Mouse (Mus musculus): ENCODE results near the gene Shisa8. TPM values are rescaled to one million over a fixed set of nuclear protein-coding genes. Genes with fewer than 3 reads are reported as not detected.

Gene Shisa8
- polyA plus RNA-seq, 3 experiments from 2014 or later = not detected

DNA sequence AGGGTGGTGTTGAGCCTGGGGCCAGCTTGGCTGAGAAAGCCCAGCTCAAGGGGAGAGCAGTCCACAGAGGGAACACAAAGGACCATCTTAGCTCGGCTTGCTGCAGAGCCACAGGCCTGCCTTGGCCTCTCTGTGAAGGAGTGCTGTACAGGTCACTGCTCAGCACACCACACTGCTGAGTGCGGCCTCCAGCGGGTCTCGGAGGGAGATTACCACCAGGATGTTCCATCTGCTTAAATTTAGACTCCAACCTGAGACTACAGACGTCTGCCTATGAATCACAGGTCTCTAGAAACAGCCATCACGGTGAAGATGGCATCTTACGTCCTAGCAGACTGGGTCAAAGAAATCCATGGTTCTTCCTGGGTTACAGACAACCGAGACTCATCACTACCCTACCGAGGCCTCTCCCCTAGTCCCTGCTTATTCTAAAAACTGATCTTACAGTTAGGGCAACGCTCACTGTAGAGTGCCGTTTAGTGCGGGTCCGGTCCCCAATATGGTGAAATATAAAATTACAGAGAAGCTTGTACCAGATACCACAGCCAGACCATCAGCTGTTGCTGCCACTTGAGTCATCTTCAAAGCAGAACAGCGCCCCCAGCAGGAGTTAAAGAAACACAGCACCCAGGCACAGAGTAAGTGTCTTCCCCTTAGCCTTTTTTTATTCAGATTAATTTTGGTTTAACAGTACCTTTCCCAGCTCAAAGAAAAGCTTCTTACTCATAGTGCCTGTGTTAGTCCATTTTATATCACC, 8.7 kb upstream of the Shisa8 start:
- ATAC-seq = no peak

- no peak for ATAC-seq
Observed at GRCm38 (mm10) chr15:82220003-82220675, 7.5 kb upstream of the Shisa8 start.

DNA sequence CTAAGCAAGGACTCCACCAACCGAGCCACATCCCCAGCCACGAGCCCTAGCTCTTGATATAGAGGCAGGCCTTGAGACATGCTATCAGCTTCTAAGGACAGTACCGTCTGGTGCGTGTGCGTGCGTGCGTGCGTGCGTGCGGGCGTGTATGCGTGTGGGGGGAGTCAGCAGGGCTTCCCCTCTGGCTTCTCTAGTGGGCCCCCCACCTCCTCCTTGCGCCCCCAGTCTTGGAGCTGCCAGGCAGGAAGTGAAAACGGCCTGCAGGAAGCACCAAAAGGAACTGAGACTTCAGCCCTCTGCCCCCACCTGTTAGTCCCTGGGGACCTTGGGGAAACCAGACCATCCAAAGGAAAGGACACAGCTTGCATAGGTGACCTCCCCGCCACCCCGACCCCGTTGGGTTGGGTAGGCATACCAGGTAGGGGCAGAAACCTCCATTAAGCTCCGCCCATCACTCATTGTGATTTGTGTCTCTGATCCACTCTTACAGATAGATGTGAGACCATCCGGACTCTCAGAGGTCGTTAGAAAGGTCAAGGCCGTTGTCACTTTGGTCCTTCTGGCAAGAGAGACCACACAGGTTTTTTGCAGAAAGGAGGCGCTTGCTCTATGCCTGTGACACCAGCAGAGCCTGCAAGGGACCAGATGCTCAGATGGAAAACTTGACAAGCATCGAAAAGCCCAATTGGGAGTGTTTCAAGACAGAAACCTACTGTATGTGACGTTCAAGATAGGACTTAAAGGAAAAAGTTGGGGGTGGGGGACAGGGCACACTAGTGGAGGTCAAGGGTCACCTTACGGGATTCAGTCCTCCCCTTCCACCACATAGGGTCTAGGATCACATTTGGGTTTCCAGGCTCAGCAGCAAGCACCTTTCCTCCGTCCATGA, 6.4 kb upstream of the Shisa8 start:
- ATAC-seq = no peak

DNA sequence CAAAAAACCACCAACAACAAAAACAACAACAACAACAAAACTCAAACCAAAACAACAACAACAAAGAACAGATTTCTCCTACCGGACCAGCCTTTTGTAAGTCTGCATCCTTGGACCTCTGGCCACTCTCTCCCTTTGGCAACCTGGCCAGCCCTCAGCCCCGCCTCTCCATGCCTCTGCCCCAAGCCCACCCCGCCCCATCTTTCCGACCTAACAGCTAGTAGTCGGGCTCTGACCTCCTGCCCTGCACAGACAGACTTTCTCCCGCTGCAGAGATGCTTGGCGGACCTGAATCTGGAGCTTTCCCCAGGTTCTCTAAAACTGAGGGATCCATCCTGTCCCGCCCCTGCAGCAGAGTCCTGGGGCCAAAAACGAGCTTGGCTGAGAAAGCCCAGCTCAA, 5.4 kb upstream of the Shisa8 start:
- no peak for ATAC-seq

GRCm38 (mm10) chr15:82217039-82217438, 4.4 kb upstream of the Shisa8 start:
- no peak for ATAC-seq

DNA sequence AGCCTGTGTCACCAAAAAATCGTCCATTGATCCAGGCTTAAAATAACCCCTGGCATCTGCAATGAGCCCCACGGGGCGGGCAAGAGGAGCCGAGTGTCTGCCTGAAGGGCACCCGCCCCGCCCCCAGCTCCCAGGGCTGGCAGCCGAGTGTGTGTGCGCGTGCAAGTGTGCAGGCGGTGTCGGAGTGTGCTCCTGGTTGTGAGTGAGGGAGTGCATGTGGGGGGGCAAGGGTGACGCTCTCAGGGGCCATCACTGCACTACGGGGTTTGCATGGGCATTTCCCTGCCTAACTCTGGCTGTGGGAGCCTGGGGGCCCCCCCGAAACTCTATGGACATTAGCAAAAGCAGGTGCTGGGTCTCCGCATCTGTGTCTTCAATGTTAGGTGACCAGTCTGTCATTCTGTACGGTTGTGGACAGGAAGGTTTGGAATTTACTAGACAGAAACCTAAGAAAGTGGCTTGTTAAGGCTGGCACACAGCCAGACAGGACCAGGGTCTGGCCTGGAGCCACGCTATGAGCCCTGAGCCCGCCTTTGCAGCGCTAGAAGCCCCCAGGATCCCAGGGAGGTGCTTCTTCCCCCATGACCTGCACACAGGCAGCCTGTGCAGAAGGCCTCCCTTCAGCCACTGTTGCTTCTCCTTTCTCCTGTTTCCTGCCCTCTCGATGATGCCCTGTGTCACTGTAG, 3.7 kb upstream of the Shisa8 start:
- ATAC-seq = no peak

DNA sequence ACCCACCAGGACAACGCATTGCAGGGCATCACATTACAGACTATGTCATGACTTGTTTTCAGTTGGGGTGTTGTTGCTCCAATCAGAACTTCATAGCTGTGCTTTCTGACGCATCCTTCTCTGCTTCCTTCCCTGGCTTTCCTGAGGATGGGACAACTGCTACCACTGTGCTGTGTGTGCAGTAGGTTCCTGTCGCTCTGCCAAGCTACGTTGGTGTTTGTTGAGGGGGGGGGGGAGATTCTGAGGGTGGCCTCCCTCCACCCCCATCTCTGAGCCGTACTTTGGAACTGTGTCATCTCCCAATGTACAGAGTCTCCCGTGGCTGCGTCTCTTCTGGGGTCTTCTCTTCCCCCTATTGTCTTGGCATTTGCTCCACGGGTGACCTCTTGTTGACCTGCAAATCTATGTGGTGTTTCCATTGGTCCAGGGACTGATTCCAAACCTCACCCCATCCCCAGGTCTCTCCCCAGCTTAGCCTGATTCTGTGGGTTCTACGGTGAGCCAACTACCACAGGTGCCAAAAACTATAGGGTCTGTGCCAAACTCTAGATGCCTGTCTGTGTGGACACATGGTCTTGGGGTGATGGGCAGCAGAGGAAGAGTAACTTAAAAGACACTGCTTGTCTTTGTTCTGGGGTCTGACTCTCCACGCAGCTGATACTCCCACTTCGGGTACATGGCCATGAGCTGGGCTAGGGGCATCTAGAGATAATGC, 2.9 kb upstream of the Shisa8 start:
- no peak for ATAC-seq

GRCm38 (mm10) chr15:82213222-82213621, 607 bp upstream of the Shisa8 start:
- ATAC-seq = no peak

DNA sequence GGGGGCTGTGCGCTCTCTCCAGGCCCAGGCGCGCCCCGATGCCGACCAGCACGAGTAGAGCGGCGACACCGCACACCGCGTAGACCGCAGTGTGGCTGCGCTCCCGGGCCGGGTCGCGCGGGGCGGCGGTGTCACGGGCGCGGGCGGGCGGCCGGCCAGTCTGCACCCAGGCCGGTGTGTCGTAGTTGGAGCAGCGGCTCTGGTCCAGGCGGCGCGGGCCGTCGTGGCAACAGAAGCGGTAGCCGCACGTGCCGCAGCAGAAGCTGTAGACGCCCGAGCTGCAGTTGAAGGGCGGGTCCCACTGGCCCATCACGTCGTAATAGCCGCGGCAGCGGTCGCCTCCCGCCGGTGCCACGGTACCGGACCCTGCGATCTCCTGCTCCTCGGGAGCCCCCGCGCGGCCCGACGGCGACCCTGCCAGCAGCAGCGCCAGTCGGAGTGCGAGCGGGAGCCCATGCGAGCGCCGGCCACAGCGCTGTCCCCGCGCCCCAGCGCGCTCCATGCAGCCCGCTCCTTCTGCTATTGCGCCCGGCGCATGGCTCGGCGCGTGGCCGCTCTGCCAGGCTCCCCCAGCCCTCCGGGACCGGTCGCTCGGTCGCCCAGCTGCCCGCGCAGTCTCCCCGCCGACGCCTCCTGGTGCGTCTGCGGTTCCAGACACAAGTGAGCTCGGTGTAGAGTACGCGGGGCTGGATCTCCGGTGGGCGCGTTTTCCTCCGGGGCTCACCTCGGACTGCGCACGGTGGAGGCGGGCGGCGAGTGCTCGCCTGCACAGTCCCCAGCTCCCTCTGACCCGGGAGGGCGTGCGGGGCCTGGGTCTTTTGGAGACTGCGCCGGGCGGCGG, 484 bp downstream of the Shisa8 start:
- ATAC-seq = no peak

DNA sequence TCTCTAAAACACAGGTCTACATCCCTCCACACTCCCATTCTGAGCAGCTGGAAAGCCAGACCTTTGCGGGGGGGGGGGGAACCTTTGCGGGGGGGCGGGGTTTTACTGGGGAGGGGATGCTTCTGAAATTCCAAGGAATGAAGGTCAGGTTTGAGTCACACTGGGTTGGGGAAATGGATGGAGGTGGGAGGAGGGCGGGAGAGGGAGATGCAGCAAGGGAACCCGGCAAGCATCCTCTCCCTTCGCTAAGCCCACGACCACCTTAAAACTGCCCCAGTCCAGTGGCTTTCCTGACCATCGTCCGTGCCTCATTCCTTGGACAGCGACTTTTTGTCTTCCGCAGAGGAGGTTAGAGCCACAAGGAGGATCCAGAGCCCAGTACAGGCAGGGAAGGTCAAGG, 1.3 kb downstream of the Shisa8 start:
- no peak for ATAC-seq

GRCm38 (mm10) chr15:82210801-82211200, 1.8 kb downstream of the Shisa8 start:
- no peak for ATAC-seq

DNA sequence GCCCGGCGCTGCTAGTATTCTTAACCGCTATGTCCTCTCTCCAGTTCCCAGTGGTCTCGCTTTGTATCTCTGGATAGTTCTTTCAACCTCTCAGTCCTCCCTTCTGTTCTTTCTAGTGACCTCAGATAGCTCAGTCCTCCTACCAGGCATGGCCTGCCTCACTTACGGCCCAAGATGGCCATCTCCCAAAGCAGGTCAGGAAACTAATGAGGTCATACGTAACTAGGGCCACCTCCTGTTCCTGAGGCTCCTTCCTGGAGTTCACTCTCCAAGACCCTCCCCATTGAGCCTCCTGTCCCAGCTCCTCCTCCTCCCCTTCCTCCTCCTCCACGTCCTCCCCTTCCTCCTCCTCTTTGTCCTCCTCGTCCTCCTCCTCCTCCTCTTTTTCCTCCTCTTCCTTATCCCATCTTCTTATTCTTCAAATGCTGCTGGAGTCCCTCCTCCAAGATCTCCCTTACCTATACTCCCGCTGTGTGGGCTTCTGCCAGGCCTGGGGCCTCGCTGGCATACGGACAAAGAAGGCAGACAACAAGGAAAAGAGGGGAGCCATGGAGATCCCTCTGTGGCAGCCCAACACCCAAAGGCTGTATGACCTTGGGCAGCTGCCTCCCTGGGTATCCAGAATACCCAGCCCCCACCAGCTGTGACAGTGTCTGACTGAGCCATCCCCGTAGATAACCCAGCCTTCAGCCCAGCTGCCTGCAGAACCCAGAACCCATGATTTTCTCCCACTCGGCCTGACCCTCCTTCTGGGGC, 3.1 kb downstream of the Shisa8 start:
- no peak for ATAC-seq

GRCm38 (mm10) chr15:82208307-82208706, 4.3 kb downstream of the Shisa8 start:
- ATAC-seq = no peak

DNA sequence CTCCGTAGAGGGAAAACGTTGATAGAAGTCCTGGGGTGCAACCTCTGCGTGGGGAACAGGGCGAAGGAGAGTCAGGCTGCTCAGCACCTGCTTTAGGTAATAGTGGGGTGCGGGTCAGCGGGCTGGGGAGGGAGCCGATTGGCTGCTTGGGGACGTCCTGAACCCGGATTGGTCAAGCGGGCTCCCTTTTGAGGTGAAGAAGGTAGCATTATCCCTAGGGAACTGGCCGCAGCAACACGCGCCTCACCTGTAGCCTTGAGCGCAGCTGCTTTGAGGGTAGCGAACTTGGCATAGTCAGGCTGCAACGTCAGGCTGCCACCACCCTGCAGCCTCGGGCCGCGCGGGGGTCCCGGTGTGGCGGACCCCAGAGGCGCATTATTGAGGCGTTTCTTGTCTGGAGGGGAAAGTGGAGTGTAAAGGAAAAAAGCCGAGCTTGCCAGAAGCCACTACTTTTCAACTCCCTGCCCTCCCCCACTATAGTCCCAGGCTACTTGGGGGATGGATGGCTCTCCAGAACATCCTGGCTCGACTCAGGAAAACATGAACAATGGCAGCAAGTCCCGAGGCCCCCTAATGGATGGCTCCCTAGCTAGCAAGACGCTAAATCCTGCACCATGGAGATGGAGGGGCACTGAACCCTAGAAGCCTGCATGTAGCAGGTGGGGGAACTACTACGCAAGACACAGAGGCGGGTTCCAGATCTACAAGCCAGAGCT, 5.0 kb downstream of the Shisa8 start:
- no peak for ATAC-seq

GRCm38 (mm10) chr15:82207105-82207459, 5.5 kb downstream of the Shisa8 start:
- ATAC-seq = no peak

- ATAC-seq = no peak
Observed at GRCm38 (mm10) chr15:82206365-82207104, 6.1 kb downstream of the Shisa8 start.

DNA sequence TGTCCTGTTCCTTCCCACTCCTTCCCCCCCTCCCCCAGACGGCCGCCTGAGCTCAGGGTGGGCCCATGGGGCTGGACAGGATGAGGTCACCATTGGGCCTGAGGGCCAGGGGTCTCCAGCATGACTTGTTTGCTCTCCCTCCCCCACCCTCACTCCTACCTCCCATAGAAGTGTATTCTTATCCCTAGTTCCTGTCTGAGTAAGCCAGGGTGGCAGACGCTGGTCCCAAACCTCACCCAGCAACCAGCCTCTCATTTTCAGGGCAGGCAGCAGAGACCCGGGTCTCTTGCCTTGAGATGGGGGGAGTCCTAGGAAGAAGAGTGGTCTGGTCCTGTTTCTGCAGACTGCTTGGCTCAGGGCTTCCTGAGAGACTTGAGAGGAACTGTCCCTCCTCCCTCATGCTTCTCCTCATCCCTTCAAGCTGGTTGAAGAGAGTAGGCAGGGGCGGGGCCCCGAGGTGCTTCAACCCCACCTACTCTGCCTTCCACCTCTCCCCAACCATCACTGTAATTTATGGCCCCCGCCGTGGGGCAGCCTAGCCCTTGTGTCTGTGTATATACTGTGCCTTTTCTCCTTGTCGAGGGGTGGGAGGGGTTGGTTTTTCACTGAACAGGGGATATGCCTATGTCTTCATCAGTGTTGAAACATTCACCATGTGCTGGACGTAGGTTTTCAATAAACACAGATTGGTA, 7.8 kb downstream of the Shisa8 start:
- no peak for ATAC-seq

- ATAC-seq = no peak
Observed at GRCm38 (mm10) chr15:82203611-82204351, 8.8 kb downstream of the Shisa8 start.
